Mouse (Mus musculus) embryonic facial prominence, embryonic 14.5 days (tissue): ENCODE data around the gene Aarsd1. TPM values are rescaled to one million over a fixed set of nuclear protein-coding genes. Genes with fewer than 3 reads are reported as not detected.
A peak's percentile ranks its signal among the peaks of the same experiment; 100 is the strongest.

Experiments used
- ATAC-seq: fragments of 200-750 bp; cut with Nextera tagmentation; 2 replicates; pipeline ENCODE4 v1.8.0; 2017; ENCODE audit warnings: low read depth, moderate number of reproducible peaks, moderate TSS enrichment
- DNase-seq: peaks from one replicate; pipeline ENCODE4 v3.0.0-alpha.2; 2015; ENCODE audit warnings: low spot score
- H3K27ac ChIP-seq: fragments of 300-500 bp; sonication (generic); replicated peaks from 2 replicates; pipeline ENCODE4 v1.5.1; 2014; ENCODE audit warnings: low read depth, mild to moderate bottlenecking, low read length, moderate library complexity
- H3K27me3 ChIP-seq: fragments of 300-500 bp; sonication (generic); replicated peaks from 2 replicates; pipeline ENCODE4 v1.6.1; 2014; ENCODE audit warnings: low read length; ENCODE audit not compliant: control insufficient read depth, insufficient read depth
- H3K36me3 ChIP-seq: fragments of 300-500 bp; sonication (generic); 2 replicates; pipeline ENCODE4 v1.6.1; 2014; ENCODE audit warnings: low read length, mixed read lengths; ENCODE audit not compliant: control insufficient read depth, insufficient read depth
- H3K4me1 ChIP-seq: fragments of 300-500 bp; sonication (generic); 2 replicates; pipeline ENCODE4 v1.6.1; 2014; ENCODE audit warnings: antibody characterized with exemption, low read length; ENCODE audit not compliant: control insufficient read depth, insufficient read depth
- H3K4me2 ChIP-seq: fragments of 300-500 bp; sonication (generic); 2 replicates; pipeline ENCODE4 v1.6.1; 2014; ENCODE audit warnings: low read depth, mild to moderate bottlenecking, low read length, moderate library complexity, mixed read lengths
- H3K4me3 ChIP-seq: fragments of 300-500 bp; sonication (generic); 2 replicates; pipeline ENCODE4 v1.5.1; 2014; ENCODE audit warnings: low read depth, mild to moderate bottlenecking, low read length
- H3K9ac ChIP-seq: fragments of 300-500 bp; sonication (generic); 2 replicates; pipeline ENCODE4 v1.6.1; 2014; ENCODE audit warnings: low read depth, mild to moderate bottlenecking, low read length, moderate library complexity, mixed read lengths
- H3K9me3 ChIP-seq: fragments of 300-500 bp; sonication (generic); 2 replicates; pipeline ENCODE4 v1.6.1; 2016; ENCODE audit warnings: low read length; ENCODE audit not compliant: control insufficient read depth
- WGBS: fragments of 180-500 bp; shearing (Covaris S2); extraction: QIAGEN DNeasy Blood & Tissue Kit; methylation state at CpG from one replicate; pipeline ENCODE4 v1.1.7; 2014; 5-methylcytosine and 5-hydroxymethylcytosine counted together
- polyA plus RNA-seq: library from polyadenylated mRNA; unstranded; fragments of >200 nt; fragmentation: Nextera tagmentation; extraction: Ambion mirVana; gene quantifications from 2 replicates; pipeline ENCODE4 v1.2.1, GENCODE M21; 2014

Gene Aarsd1
- polyA plus RNA-seq, 1 experiment from 2014 or later = 43.4 TPM

DNA sequence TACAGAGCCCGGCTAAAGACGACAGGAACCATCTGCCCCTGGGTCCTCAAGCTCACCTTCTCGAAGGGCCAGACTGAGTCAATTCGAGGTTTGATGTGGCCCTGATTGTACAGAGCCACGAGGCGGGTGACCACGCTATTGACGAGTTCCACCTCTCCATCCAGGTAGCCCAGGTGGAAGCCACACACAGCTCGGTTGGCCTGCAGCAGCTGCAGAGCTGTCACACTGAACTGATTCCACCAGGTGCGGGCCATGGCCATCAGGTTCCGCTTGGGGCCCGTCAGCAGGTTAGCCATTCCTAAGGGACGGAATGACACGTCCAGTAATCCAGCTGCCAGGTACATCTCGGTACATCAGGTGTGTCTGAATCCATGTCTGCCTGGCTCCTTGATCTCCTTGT, 42.9 kb upstream of the Aarsd1 start:
- Histone ChIP-seq H3K36me3 (peaks cover 51% of the 10 kb centered on the region), H3K27me3 (no peaks in the 10 kb centered on the region), H3K27ac (no peak overlapping the region), H3K4me1 (peaks cover 14% of the 10 kb centered on the region), H3K4me3 (no peak overlapping the region), H3K4me2 (no peak overlapping the region), H3K9me3 (no peaks in the 10 kb centered on the region), H3K9ac (no peak overlapping the region)
- DNase-seq (no peak), ATAC-seq (no peak)
- WGBS = 84% methylated on average over 15 of the region's 15 CpGs

DNA sequence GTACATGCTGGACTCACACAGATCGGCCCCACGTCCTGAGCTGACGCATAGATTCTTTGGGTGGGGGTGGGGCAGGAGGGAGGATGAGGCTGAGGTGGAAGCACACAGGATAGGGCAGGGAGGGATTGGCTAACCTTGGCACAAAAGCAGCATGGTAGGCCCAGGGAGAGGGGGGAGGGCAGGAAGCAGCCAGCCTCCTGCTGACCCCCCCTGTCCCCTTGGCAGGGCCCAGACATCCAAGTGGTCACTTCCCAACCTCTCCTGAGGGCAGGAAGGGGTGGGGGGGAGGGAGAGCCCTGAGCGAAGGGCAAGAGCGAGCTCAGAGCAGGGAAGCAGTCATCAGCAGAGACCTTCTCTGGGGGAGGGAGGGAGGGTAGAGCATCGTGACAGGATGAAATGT, 42.3 kb upstream of the Aarsd1 start:
- Histone ChIP-seq H3K9ac (peak overlapping the region; percentile 3; the same call in 1 of the 2 replicates), H3K27ac (no peak overlapping the region), H3K4me3 (no peak overlapping the region), H3K36me3 (peaks cover 51% of the 10 kb centered on the region), H3K4me1 (peaks cover 14% of the 10 kb centered on the region), H3K9me3 (no peaks in the 10 kb centered on the region), H3K27me3 (no peaks in the 10 kb centered on the region), H3K4me2 (no peak overlapping the region)
- ATAC-seq = no peak
- WGBS = 39% methylated on average over 6 of the region's 6 CpGs
- DNase-seq = no peak

DNA sequence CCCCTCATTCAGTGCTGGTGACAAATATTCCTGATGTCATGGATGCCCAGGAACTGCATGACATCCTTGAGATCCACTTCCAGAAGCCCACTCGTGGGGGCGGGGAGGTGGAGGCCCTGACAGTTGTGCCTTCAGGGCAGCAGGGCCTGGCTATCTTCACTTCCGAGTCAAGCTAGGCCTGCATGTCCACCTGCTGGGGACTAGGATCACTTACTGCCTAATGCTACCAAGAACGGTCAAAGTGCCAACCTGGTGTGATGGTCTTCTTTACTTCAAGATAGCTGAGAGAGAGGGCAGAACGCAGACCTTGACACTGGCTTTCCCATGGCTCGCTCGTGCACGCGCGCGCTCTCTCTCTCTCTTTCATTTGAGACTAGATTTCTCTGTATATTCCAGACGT, 40.8 kb upstream of the Aarsd1 start:
- ATAC-seq (no peak), DNase-seq (no peak)
- H3K9me3 ChIP-seq = no peaks in the 10 kb centered on the region
- H3K4me3 ChIP-seq = no peak overlapping the region
- no peak overlapping the region for H3K9ac ChIP-seq
- WGBS = 82% methylated on average over 12 of the region's 12 CpGs
- H3K36me3 ChIP-seq = peaks cover 51% of the 10 kb centered on the region
- no peaks in the 10 kb centered on the region for H3K27me3 ChIP-seq
- peaks cover 7% of the 10 kb centered on the region; the same call in 1 of the 2 replicates for H3K4me1 ChIP-seq
- H3K27ac ChIP-seq = no peak overlapping the region
- H3K4me2 ChIP-seq = no peak overlapping the region

DNA sequence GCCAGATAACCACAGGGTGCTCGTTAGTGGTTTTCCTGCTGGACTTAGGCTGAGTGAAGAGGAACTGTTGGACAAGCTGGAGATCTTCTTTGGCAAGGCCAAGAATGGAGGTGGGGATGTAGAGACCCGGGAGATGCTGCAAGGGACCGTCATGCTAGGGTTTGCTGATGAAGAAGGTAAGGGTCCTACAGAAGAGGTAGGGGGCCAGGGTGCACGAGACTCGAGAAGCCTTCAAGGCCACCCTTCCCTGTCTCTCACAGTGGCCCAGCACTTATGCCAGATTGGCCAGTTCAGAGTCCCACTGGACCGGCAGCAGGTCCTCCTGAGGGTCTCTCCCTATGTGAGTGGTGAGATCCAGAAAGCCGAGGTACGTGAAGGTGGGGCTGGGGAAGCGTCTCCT, 40.2 kb upstream of the Aarsd1 start:
- H3K36me3 ChIP-seq = peaks cover 47% of the 10 kb centered on the region
- H3K9ac ChIP-seq = no peak overlapping the region
- no peak for ATAC-seq
- no peak overlapping the region for H3K4me2 ChIP-seq
- H3K9me3 ChIP-seq = no peaks in the 10 kb centered on the region
- no peak overlapping the region for H3K4me3 ChIP-seq
- no peak for DNase-seq
- no peak overlapping the region for H3K27ac ChIP-seq
- 0 out of 2 replicates have a peak, but pooled peaks cover 6% of the 10 kb centered on the region for H3K4me1 ChIP-seq
- H3K27me3 ChIP-seq = no peaks in the 10 kb centered on the region
- WGBS = 88% methylated on average over 9 of the region's 9 CpGs

DNA sequence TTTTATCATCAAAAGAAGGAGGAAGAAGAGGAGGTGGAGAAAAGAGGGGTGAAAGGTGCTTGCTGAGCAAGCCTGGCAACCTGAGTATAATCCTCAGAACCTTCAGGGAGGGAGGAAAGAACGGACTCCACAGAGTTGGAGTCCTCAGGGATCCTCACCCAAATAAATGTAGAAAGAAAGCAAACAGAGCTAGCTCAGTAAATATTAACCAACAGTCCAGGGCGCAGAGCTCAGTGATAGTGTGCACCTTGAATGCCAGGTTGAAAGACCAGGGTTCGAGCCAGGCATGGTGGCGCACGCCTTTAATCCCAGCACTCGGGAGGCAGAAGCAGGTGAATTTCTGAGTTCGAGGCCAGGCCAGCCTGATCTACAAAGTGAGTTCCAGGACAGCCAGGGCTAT, 38.2 kb upstream of the Aarsd1 start:
- WGBS = 84% methylated on average over 7 of the region's 7 CpGs
- ATAC-seq (no peak), DNase-seq (no peak)
- no peak overlapping the region for H3K4me2 ChIP-seq
- no peak overlapping the region for H3K27ac ChIP-seq
- no peak overlapping the region for H3K4me3 ChIP-seq
- H3K36me3 ChIP-seq = peaks cover 30% of the 10 kb centered on the region; the same call in 1 of the 2 replicates
- H3K9ac ChIP-seq = no peak overlapping the region
- H3K9me3 ChIP-seq = no peaks in the 10 kb centered on the region
- no peaks in the 10 kb centered on the region for H3K27me3 ChIP-seq
- 0 out of 2 replicates have a peak, but pooled peaks cover 6% of the 10 kb centered on the region for H3K4me1 ChIP-seq

DNA sequence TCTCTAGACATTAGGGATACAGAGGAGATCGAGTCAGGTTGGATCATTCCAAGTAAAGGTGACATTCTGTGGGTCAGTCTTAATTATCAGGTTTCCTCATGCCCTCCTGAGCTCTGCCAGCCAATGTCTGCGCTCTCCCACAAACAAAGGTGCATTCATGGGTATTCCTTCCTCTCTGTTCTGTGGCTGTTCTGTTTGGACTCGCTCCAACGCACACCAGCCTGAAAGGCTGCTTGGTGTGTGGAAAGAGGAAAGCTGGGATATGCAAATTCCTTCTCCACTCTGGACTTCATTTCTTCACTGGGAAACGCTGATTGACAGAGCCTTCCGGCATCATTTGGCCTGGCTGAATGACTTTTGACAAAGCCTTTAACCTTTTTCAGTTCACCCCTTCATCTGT, 37.3 kb upstream of the Aarsd1 start:
- peaks cover 22% of the 10 kb centered on the region; the same call in 1 of the 2 replicates for H3K36me3 ChIP-seq
- ATAC-seq (peak; percentile 56; the same call in 1 of the 2 replicates), DNase-seq (peak; percentile 72)
- 30% methylated on average over 6 of the region's 6 CpGs for whole genome bisulfite sequencing
- H3K9me3 ChIP-seq = no peaks in the 10 kb centered on the region
- 0 out of 2 replicates have a peak overlapping the region, but pooled peaks have one; percentile 15 for H3K27ac ChIP-seq
- no peak overlapping the region for H3K4me2 ChIP-seq
- 0 out of 2 replicates have a peak, but pooled peaks cover 6% of the 10 kb centered on the region for H3K4me1 ChIP-seq
- H3K27me3 ChIP-seq = no peaks in the 10 kb centered on the region
- no peak overlapping the region for H3K4me3 ChIP-seq
- no peak overlapping the region for H3K9ac ChIP-seq

DNA sequence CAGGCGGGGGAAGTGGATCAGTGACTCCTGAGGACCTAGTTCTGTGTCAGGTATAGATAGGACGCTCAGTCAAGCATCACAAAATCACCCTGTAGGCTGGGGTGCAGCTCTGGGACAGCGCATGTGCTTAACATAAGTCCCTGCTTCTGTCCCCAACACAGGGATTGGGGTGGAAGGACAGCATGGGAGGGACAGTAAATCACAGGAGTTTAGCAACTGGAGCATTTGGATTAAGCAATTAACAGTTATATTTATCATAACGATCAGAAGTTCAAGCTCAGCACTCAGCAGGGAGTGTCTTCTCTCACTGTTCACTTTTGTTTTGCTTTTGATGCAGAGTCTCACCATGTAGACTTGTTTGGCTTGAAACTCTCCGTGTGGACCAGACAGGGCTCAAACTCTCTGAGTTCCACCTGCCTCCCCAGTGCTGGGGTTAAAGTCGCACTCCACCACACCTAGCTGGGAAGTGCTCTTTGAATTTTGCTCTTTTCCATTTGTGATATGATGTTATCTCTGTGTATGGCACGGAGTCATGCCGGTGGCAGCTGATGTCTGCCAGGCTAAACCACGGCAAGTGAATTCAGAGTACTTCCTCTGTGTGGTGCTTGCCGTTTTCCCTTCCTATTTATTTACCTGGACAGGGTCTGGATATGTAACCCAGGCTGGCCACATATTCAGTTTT, 34.8 kb upstream of the Aarsd1 start:
- Histone ChIP-seq H3K4me3 (no peak overlapping the region), H3K4me1 (0 out of 2 replicates have a peak, but pooled peaks cover 6% of the 10 kb centered on the region), H3K4me2 (no peak overlapping the region), H3K27me3 (no peaks in the 10 kb centered on the region), H3K36me3 (no peaks in the 10 kb centered on the region), H3K27ac (no peak overlapping the region), H3K9ac (no peak overlapping the region), H3K9me3 (no peaks in the 10 kb centered on the region)
- WGBS = 72% methylated on average over 10 of the region's 10 CpGs
- ATAC-seq = no peak
- no peak for DNase-seq

DNA sequence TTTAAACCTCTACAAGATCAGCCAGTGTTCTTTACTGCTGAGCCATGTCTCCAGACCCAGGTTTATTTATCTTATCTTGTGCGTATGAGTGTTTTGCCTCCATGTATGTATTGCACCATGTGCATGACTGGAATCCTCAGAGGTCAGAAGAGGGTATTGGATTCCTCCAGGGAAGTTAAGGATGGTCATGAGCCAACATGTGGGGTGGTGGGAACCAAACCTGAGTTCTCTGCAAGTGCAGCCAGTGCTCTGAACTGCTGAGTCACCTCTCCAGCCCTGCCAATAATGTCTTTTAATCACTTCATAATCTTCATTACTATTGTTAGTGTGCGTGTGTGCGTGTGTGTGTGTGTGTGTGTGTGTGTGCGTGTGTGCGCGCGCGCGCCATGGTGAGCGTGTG, 34.1 kb upstream of the Aarsd1 start:
- no peak overlapping the region for H3K27ac ChIP-seq
- H3K9me3 ChIP-seq = no peaks in the 10 kb centered on the region
- no peak overlapping the region for H3K4me3 ChIP-seq
- no peaks in the 10 kb centered on the region for H3K27me3 ChIP-seq
- H3K4me2 ChIP-seq = no peak overlapping the region
- ATAC-seq = no peak
- H3K9ac ChIP-seq = no peak overlapping the region
- DNase-seq = no peak
- no peaks in the 10 kb centered on the region for H3K36me3 ChIP-seq
- WGBS = 85% methylated on average over 10 of the region's 10 CpGs
- H3K4me1 ChIP-seq = 0 out of 2 replicates have a peak, but pooled peaks cover 6% of the 10 kb centered on the region

DNA sequence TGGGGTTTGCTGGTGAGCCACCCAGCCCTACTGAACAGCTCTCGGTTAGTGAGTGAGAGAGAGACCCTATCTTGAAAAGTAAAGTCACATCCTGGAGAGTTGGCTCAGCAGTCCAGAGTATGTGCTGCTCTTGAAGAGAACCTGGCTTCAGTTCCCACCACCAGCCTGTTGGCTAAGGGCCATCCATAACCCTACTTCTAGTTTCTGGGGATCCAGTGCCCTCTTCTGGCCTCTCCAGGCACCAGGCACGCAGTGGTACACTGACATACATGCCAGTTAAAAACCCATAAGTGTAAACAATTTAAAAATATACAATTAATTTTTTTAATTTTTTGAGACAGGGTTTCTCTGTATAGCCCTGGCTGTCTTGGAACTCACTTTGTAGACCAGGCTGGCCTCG, 33.0 kb upstream of the Aarsd1 start:
- peaks cover 7% of the 10 kb centered on the region for H3K36me3 ChIP-seq
- WGBS = 72% methylated on average over 2 of the region's 3 CpGs
- no peak overlapping the region for H3K4me3 ChIP-seq
- H3K4me2 ChIP-seq = no peak overlapping the region
- H3K9ac ChIP-seq = no peak overlapping the region
- ATAC-seq (no peak), DNase-seq (no peak)
- no peaks in the 10 kb centered on the region for H3K27me3 ChIP-seq
- 0 out of 2 replicates have a peak, but pooled peaks cover 6% of the 10 kb centered on the region for H3K4me1 ChIP-seq
- H3K27ac ChIP-seq = no peak overlapping the region
- H3K9me3 ChIP-seq = no peaks in the 10 kb centered on the region
